Mouse (Mus musculus): Measurements from ENCODE around the gene Lima1. TPM values are rescaled to one million over a fixed set of nuclear protein-coding genes. Genes with fewer than 3 reads are reported as not detected.

Gene Lima1
- total RNA-seq, 1 experiment = 69.9 TPM

DNA sequence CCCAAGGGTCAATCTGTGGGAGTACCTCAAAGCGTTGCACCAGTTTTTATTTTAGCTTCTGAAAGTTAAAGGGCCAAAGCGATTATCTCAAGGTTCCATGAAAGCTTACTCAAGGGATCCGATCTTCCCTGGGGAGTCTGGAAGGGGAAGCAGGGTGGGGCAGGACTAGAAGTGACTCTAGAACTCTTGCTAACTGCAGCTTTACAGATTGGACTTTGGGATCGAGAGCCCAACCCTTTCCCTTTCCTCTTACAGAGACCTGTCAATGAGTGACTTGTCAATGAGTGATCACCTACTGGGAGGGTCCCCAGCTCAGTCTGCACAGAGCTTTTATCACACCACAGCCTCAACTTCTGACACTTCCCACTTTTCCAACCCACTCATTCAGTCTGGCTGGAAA, 7.6 kb downstream of the Lima1 start:
- in situ Hi-C loops (cut with MboI; ENCODE audit: low sequenced_read_pairs in 2 of 2, unreplicated experiment in 2 of 2) = no loop called here
- H3K9ac ChIP-seq (ENCODE audit: insufficient read depth, low read depth, low read length, poor library complexity, severe bottlenecking) = no peak overlapping the region
- no peak for DNase-seq (ENCODE audit: low read depth, low spot score)
- no peak overlapping the region for H3K4me3 ChIP-seq (ENCODE audit: insufficient read depth in 1 of 2, low read depth in 1 of 2, low read length in 2 of 2, poor library complexity in 1 of 2, severe bottlenecking in 1 of 2)
- TF ChIP-seq ZNF384 (IDR thresholded peaks at IDR 0.05; ENCODE audit: low read depth, low read length) (no peak), CHD2 (IDR thresholded peaks at IDR 0.05; ENCODE audit: low read depth, low read length) (no peak), ZC3H11A (IDR thresholded peaks at IDR 0.05; ENCODE audit: borderline replicate concordance, low read depth, low read length) (no peak), HCFC1 (IDR thresholded peaks at IDR 0.05; ENCODE audit: borderline replicate concordance, insufficient read depth, low read length) (no peak), MAFK (IDR thresholded peaks at IDR 0.05; ENCODE audit: insufficient read depth, low read depth, low read length) (no peak)
- H3K27ac ChIP-seq (ENCODE audit: insufficient read depth, low read depth, low read length, poor library complexity, severe bottlenecking) = no peak overlapping the region
- H3K4me1 ChIP-seq (ENCODE audit: control insufficient read depth in 2 of 2, insufficient read depth in 2 of 2, low read length in 2 of 2, poor library complexity in 1 of 2) = peaks cover 0 to 7% of the 10 kb centered on the region in 2 experiments; a peak in 2 of 4 replicates
- no peaks in the 10 kb centered on the region for H3K9me3 ChIP-seq (ENCODE audit: control insufficient read depth, insufficient read depth, low read depth, low read length)
- peaks cover 23% of the 10 kb centered on the region; the same call in 1 of the 2 replicates for H3K36me3 ChIP-seq (ENCODE audit: control insufficient read depth, insufficient read depth, low read length, poor library complexity, severe bottlenecking)

GRCm38 (mm10) chr15:99866450-99867221, 8.6 kb downstream of the Lima1 start:
- no peak for TF ChIP-seq HCFC1 (IDR thresholded peaks at IDR 0.05; ENCODE audit: borderline replicate concordance, insufficient read depth, low read length)
- no peak for TF ChIP-seq MAFK (IDR thresholded peaks at IDR 0.05; ENCODE audit: insufficient read depth, low read depth, low read length)
- TF ChIP-seq ZC3H11A (IDR thresholded peaks at IDR 0.05; ENCODE audit: borderline replicate concordance, low read depth, low read length) = no peak
- TF ChIP-seq CHD2 (IDR thresholded peaks at IDR 0.05; ENCODE audit: low read depth, low read length) = no peak
- TF ChIP-seq ZNF384 (IDR thresholded peaks at IDR 0.05; ENCODE audit: low read depth, low read length) = no peak
- in situ Hi-C loops (cut with MboI; ENCODE audit: low sequenced_read_pairs in 2 of 2, unreplicated experiment in 2 of 2) = no loop called here
- no peak overlapping the region for H3K4me3 ChIP-seq (ENCODE audit: insufficient read depth in 1 of 2, low read depth in 1 of 2, low read length in 2 of 2, poor library complexity in 1 of 2, severe bottlenecking in 1 of 2)
- H3K4me1 ChIP-seq (ENCODE audit: control insufficient read depth in 2 of 2, insufficient read depth in 2 of 2, low read length in 2 of 2, poor library complexity in 1 of 2) = peaks cover 0 to 7% of the 10 kb centered on the region in 2 experiments; a peak in 2 of 4 replicates
- H3K9ac ChIP-seq (ENCODE audit: insufficient read depth, low read depth, low read length, poor library complexity, severe bottlenecking) = no peak overlapping the region
- H3K27ac ChIP-seq (ENCODE audit: insufficient read depth, low read depth, low read length, poor library complexity, severe bottlenecking) = no peak overlapping the region
- peaks cover 24% of the 10 kb centered on the region; the same call in 1 of the 2 replicates for H3K36me3 ChIP-seq (ENCODE audit: control insufficient read depth, insufficient read depth, low read length, poor library complexity, severe bottlenecking)
- no peak for DNase-seq (ENCODE audit: low read depth, low spot score)
- no peaks in the 10 kb centered on the region for H3K9me3 ChIP-seq (ENCODE audit: control insufficient read depth, insufficient read depth, low read depth, low read length)

GRCm38 (mm10) chr15:99865942-99866341, 9.3 kb downstream of the Lima1 start:
- no peak for DNase-seq (ENCODE audit: low read depth, low spot score)
- in situ Hi-C loops (cut with MboI; ENCODE audit: low sequenced_read_pairs in 2 of 2, unreplicated experiment in 2 of 2) = no loop called here
- TF ChIP-seq ZC3H11A (IDR thresholded peaks at IDR 0.05; ENCODE audit: borderline replicate concordance, low read depth, low read length) (no peak), HCFC1 (IDR thresholded peaks at IDR 0.05; ENCODE audit: borderline replicate concordance, insufficient read depth, low read length) (no peak), CHD2 (IDR thresholded peaks at IDR 0.05; ENCODE audit: low read depth, low read length) (no peak), MAFK (IDR thresholded peaks at IDR 0.05; ENCODE audit: insufficient read depth, low read depth, low read length) (no peak), ZNF384 (IDR thresholded peaks at IDR 0.05; ENCODE audit: low read depth, low read length) (no peak)
- no peak overlapping the region for H3K9ac ChIP-seq (ENCODE audit: insufficient read depth, low read depth, low read length, poor library complexity, severe bottlenecking)
- no peaks in the 10 kb centered on the region for H3K9me3 ChIP-seq (ENCODE audit: control insufficient read depth, insufficient read depth, low read depth, low read length)
- no peak overlapping the region for H3K4me3 ChIP-seq (ENCODE audit: insufficient read depth in 1 of 2, low read depth in 1 of 2, low read length in 2 of 2, poor library complexity in 1 of 2, severe bottlenecking in 1 of 2)
- H3K27ac ChIP-seq (ENCODE audit: insufficient read depth, low read depth, low read length, poor library complexity, severe bottlenecking) = no peak overlapping the region
- H3K4me1 ChIP-seq (ENCODE audit: control insufficient read depth in 2 of 2, insufficient read depth in 2 of 2, low read length in 2 of 2, poor library complexity in 1 of 2) = peaks cover 0 to 7% of the 10 kb centered on the region in 2 experiments; a peak in 2 of 4 replicates
- peaks cover 24% of the 10 kb centered on the region; the same call in 1 of the 2 replicates for H3K36me3 ChIP-seq (ENCODE audit: control insufficient read depth, insufficient read depth, low read length, poor library complexity, severe bottlenecking)

DNA sequence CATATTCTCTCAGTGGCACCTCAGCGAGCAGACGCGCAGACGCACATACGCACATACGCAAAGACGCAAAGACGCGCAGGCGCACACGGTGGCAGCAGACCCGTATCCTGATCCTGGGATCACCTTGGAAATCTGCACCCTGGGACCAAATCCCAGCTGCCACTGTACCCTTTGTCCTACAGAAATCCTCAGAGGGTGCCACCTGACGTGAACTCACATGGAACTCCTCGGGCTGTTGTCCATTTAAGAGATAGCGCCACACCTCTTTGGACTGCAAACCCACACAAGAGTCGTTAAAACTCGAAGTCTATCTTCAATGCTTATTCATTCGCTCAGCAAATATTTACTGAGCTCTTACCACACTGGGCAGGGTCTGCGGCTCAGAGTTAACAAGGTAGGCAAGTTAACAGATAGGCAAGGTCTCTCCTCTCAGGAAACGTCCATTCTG, 9.7 kb downstream of the Lima1 start:
- no peak overlapping the region for H3K27ac ChIP-seq (ENCODE audit: insufficient read depth, low read depth, low read length, poor library complexity, severe bottlenecking)

More for the DNA sequence above, 9.7 kb downstream of the Lima1 start:
- no peak overlapping the region for H3K4me3 ChIP-seq (ENCODE audit: insufficient read depth in 1 of 2, low read depth in 1 of 2, low read length in 2 of 2, poor library complexity in 1 of 2, severe bottlenecking in 1 of 2)
- DNase-seq (ENCODE audit: low read depth, low spot score) = no peak
- no peak overlapping the region for H3K9ac ChIP-seq (ENCODE audit: insufficient read depth, low read depth, low read length, poor library complexity, severe bottlenecking)
- in situ Hi-C loops (cut with MboI; ENCODE audit: low sequenced_read_pairs in 2 of 2, unreplicated experiment in 2 of 2) = no loop called here
- no peaks in the 10 kb centered on the region for H3K9me3 ChIP-seq (ENCODE audit: control insufficient read depth, insufficient read depth, low read depth, low read length)
- peaks cover 24% of the 10 kb centered on the region; the same call in 1 of the 2 replicates for H3K36me3 ChIP-seq (ENCODE audit: control insufficient read depth, insufficient read depth, low read length, poor library complexity, severe bottlenecking)
- peaks cover 0 to 7% of the 10 kb centered on the region in 2 experiments; a peak in 2 of 4 replicates for H3K4me1 ChIP-seq (ENCODE audit: control insufficient read depth in 2 of 2, insufficient read depth in 2 of 2, low read length in 2 of 2, poor library complexity in 1 of 2)
- TF ChIP-seq HCFC1 (IDR thresholded peaks at IDR 0.05; ENCODE audit: borderline replicate concordance, insufficient read depth, low read length) = no peak
- TF ChIP-seq MAFK (IDR thresholded peaks at IDR 0.05; ENCODE audit: insufficient read depth, low read depth, low read length) = no peak
- no peak for TF ChIP-seq ZC3H11A (IDR thresholded peaks at IDR 0.05; ENCODE audit: borderline replicate concordance, low read depth, low read length)
- TF ChIP-seq CHD2 (IDR thresholded peaks at IDR 0.05; ENCODE audit: low read depth, low read length) = no peak
- peak; percentile 94 for TF ChIP-seq ZNF384 (IDR thresholded peaks at IDR 0.05; ENCODE audit: low read depth, low read length)
